Mouse (Mus musculus) limb, embryonic 15.5 days (tissue): ENCODE measurements around the gene Wdfy2. TPM values are rescaled to one million over a fixed set of nuclear protein-coding genes. Genes with fewer than 3 reads are reported as not detected.
A peak's percentile ranks its signal among the peaks of the same experiment; 100 is the strongest.
"Not testable (repeated sequence)": the region's sequence is repeated elsewhere in the genome, so short reads cannot be mapped to it uniquely, and the experiment has no call there.

Experiments
- ATAC-seq: fragments of 200-750 bp; cut with Nextera tagmentation; 2 replicates; pipeline ENCODE4 v1.8.0; 2017; ENCODE audit warnings: low read depth, moderate TSS enrichment; ENCODE audit not compliant: insufficient number of reproducible peaks, low FRiP score, low TSS enrichment
- H3K27ac ChIP-seq: fragments of 300-500 bp; sonication (generic); 2 replicates; pipeline ENCODE4 v1.5.1; 2015; ENCODE audit warnings: moderate library complexity, mild to moderate bottlenecking, inconsistent platforms
- H3K27me3 ChIP-seq: fragments of 300-500 bp; sonication (generic); 2 replicates; pipeline ENCODE4 v1.6.1; 2015; ENCODE audit warnings: inconsistent platforms
- H3K36me3 ChIP-seq: fragments of 300-500 bp; sonication (generic); 2 replicates; pipeline ENCODE4 v1.6.1; 2015; ENCODE audit warnings: inconsistent platforms
- H3K4me1 ChIP-seq: fragments of 300-500 bp; sonication (generic); 2 replicates; pipeline ENCODE4 v1.6.1; 2015; ENCODE audit warnings: inconsistent platforms
- H3K4me2 ChIP-seq: fragments of 300-500 bp; sonication (generic); 2 replicates; pipeline ENCODE4 v1.6.1; 2015; ENCODE audit warnings: mild to moderate bottlenecking, inconsistent platforms
- H3K4me3 ChIP-seq: fragments of 300-500 bp; sonication (generic); 2 replicates; pipeline ENCODE4 v1.5.1; 2015; ENCODE audit warnings: mild to moderate bottlenecking, inconsistent platforms
- H3K9ac ChIP-seq: fragments of 300-500 bp; sonication (generic); 2 replicates; pipeline ENCODE4 v1.6.1; 2015; ENCODE audit warnings: inconsistent platforms
- H3K9me3 ChIP-seq: fragments of 300-500 bp; sonication (generic); 2 replicates; pipeline ENCODE4 v1.6.1; 2016; ENCODE audit warnings: inconsistent platforms
- WGBS: fragments of 180-500 bp; shearing (Covaris S2); methylation state at CpG from one replicate; pipeline ENCODE4 v1.1.7; 2015; 5-methylcytosine and 5-hydroxymethylcytosine counted together
- polyA plus RNA-seq: library from polyadenylated mRNA; unstranded; fragments of >200 nt; fragmentation: Nextera tagmentation; extraction: Ambion mirVana; gene quantifications from 2 replicates; pipeline ENCODE4 v1.2.1, GENCODE M21; 2015

Gene Wdfy2
- polyA plus RNA-seq, 1 experiment from 2014 or later = 9.8 TPM

GRCm38 (mm10) chr14:62825575-62826332 lies 11.7 kb upstream of the Wdfy2 start:
- H3K36me3 ChIP-seq = no peaks in the 10 kb centered on the region
- no peaks in the 10 kb centered on the region for H3K9me3 ChIP-seq
- 76% methylated on average over 8 of the region's 8 CpGs for WGBS
- H3K27ac ChIP-seq = no peak overlapping the region
- no peaks in the 10 kb centered on the region for H3K4me1 ChIP-seq
- no peak overlapping the region for H3K4me2 ChIP-seq
- H3K9ac ChIP-seq = no peak overlapping the region
- no peak for ATAC-seq
- H3K27me3 ChIP-seq = no peaks in the 10 kb centered on the region
- no peak overlapping the region for H3K4me3 ChIP-seq

- no peak overlapping the region for H3K27ac ChIP-seq
- no peak for ATAC-seq
- no peak overlapping the region for H3K4me2 ChIP-seq
- H3K4me3 ChIP-seq = no peak overlapping the region
- H3K9me3 ChIP-seq = no peaks in the 10 kb centered on the region
- no peak overlapping the region for H3K9ac ChIP-seq
- H3K27me3 ChIP-seq = no peaks in the 10 kb centered on the region
- 42% methylated on average over 6 of the region's 6 CpGs for WGBS
- H3K4me1 ChIP-seq = no peaks in the 10 kb centered on the region
- H3K36me3 ChIP-seq = no peaks in the 10 kb centered on the region
Measured at GRCm38 (mm10) chr14:62829291-62829690, 8.2 kb upstream of the Wdfy2 start.

- Histone ChIP-seq H3K36me3 (no peaks in the 10 kb centered on the region), H3K27me3 (no peaks in the 10 kb centered on the region), H3K9me3 (no peaks in the 10 kb centered on the region), H3K27ac (no peak overlapping the region), H3K9ac (no peak overlapping the region), H3K4me1 (no peaks in the 10 kb centered on the region), H3K4me3 (no peak overlapping the region), H3K4me2 (no peak overlapping the region)
- no peak for ATAC-seq
- WGBS = 91% methylated on average over 3 of the region's 3 CpGs
Measured at GRCm38 (mm10) chr14:62831691-62832275, 5.7 kb upstream of the Wdfy2 start.

- H3K9me3 ChIP-seq = no peaks in the 10 kb centered on the region
- no peak overlapping the region for H3K9ac ChIP-seq
- 72% methylated on average over 7 of the region's 7 CpGs for WGBS
- H3K36me3 ChIP-seq = no peaks in the 10 kb centered on the region
- no peak overlapping the region for H3K27ac ChIP-seq
- H3K27me3 ChIP-seq = no peaks in the 10 kb centered on the region
- ATAC-seq = no peak
- H3K4me1 ChIP-seq = no peaks in the 10 kb centered on the region
- H3K4me2 ChIP-seq = no peak overlapping the region
- H3K4me3 ChIP-seq = no peak overlapping the region
Measured at GRCm38 (mm10) chr14:62833036-62833435, 4.4 kb upstream of the Wdfy2 start.

- Histone ChIP-seq H3K9me3 (no peaks in the 10 kb centered on the region), H3K27ac (no peak overlapping the region), H3K27me3 (no peaks in the 10 kb centered on the region), H3K36me3 (no peaks in the 10 kb centered on the region), H3K4me2 (no peak overlapping the region), H3K4me3 (no peak overlapping the region), H3K9ac (no peak overlapping the region), H3K4me1 (peaks cover 3% of the 10 kb centered on the region; the same call in 1 of the 2 replicates)
- 85% methylated on average over 2 of the region's 3 CpGs for WGBS
- no peak for ATAC-seq
Measured at GRCm38 (mm10) chr14:62833541-62833940, 3.9 kb upstream of the Wdfy2 start.

- not testable (repeated sequence) for H3K9me3 ChIP-seq, H3K4me3 ChIP-seq, H3K27ac ChIP-seq, H3K27me3 ChIP-seq, H3K36me3 ChIP-seq, H3K4me2 ChIP-seq, ATAC-seq, H3K4me1 ChIP-seq, H3K9ac ChIP-seq
- 77% methylated on average over 3 of the region's 3 CpGs for WGBS
Measured at GRCm38 (mm10) chr14:62835737-62836136, 1.7 kb upstream of the Wdfy2 start.

GRCm38 (mm10) chr14:62836926-62837640 lies 395 bp upstream of the Wdfy2 start:
- H3K9ac ChIP-seq = 0 out of 2 replicates have a peak overlapping the region, but pooled peaks have one; percentile 35
- H3K4me2 ChIP-seq = peak overlapping the region; percentile 66
- H3K4me3 ChIP-seq = peak overlapping the region; percentile 92
- peak overlapping the region; percentile 82 for H3K27ac ChIP-seq
- ATAC-seq = peak; percentile 96
- under 1% methylated on average over 37 of the region's 37 CpGs for WGBS
- peaks cover 8% of the 10 kb centered on the region; the same call in 1 of the 2 replicates for H3K4me1 ChIP-seq
- H3K36me3 ChIP-seq = no peaks in the 10 kb centered on the region
- no peaks in the 10 kb centered on the region for H3K9me3 ChIP-seq
- no peaks in the 10 kb centered on the region for H3K27me3 ChIP-seq

- Histone ChIP-seq H3K27ac (peak overlapping the region; percentile 77; the same call in 1 of the 2 replicates), H3K4me1 (peaks cover 18% of the 10 kb centered on the region), H3K4me3 (peak overlapping the region; percentile 92), H3K4me2 (peak overlapping the region; percentile 81), H3K9me3 (no peaks in the 10 kb centered on the region), H3K36me3 (no peaks in the 10 kb centered on the region), H3K27me3 (no peaks in the 10 kb centered on the region), H3K9ac (peak overlapping the region; percentile 76)
- 13% methylated on average over 9 of the region's 9 CpGs for WGBS
- no peak for ATAC-seq
Measured at GRCm38 (mm10) chr14:62838336-62838735, 858 bp downstream of the Wdfy2 start.

- Histone ChIP-seq H3K9ac (no peak overlapping the region), H3K4me3 (no peak overlapping the region), H3K36me3 (no peaks in the 10 kb centered on the region), H3K27ac (0 out of 2 replicates have a peak overlapping the region, but pooled peaks have one; percentile 1), H3K4me1 (peaks cover 39% of the 10 kb centered on the region), H3K4me2 (no peak overlapping the region), H3K27me3 (no peaks in the 10 kb centered on the region), H3K9me3 (no peaks in the 10 kb centered on the region)
- no peak for ATAC-seq
Measured at GRCm38 (mm10) chr14:62841726-62842125, 4.2 kb downstream of the Wdfy2 start.

GRCm38 (mm10) chr14:62842495-62842894 lies 5.0 kb downstream of the Wdfy2 start:
- Histone ChIP-seq H3K27ac (no peak overlapping the region), H3K4me3 (no peak overlapping the region), H3K27me3 (no peaks in the 10 kb centered on the region), H3K4me1 (peaks cover 39% of the 10 kb centered on the region), H3K36me3 (no peaks in the 10 kb centered on the region), H3K9me3 (no peaks in the 10 kb centered on the region), H3K9ac (no peak overlapping the region), H3K4me2 (no peak overlapping the region)
- ATAC-seq = no peak

GRCm38 (mm10) chr14:62842976-62843375 lies 5.5 kb downstream of the Wdfy2 start:
- no peak for ATAC-seq
- Histone ChIP-seq H3K27me3 (no peaks in the 10 kb centered on the region), H3K36me3 (no peaks in the 10 kb centered on the region), H3K27ac (0 out of 2 replicates have a peak overlapping the region, but pooled peaks have one; percentile 2), H3K9ac (no peak overlapping the region), H3K4me1 (peaks cover 39% of the 10 kb centered on the region), H3K4me2 (no peak overlapping the region), H3K9me3 (no peaks in the 10 kb centered on the region), H3K4me3 (no peak overlapping the region)
- 57% methylated on average over 2 of the region's 2 CpGs for WGBS

- no peaks in the 10 kb centered on the region for H3K36me3 ChIP-seq
- 0 out of 2 replicates have a peak overlapping the region, but pooled peaks have one; percentile 28 for H3K4me2 ChIP-seq
- no peaks in the 10 kb centered on the region for H3K9me3 ChIP-seq
- H3K27me3 ChIP-seq = no peaks in the 10 kb centered on the region
- H3K27ac ChIP-seq = peak overlapping the region; percentile 76
- H3K9ac ChIP-seq = no peak overlapping the region
- peaks cover 36% of the 10 kb centered on the region for H3K4me1 ChIP-seq
- no peak overlapping the region for H3K4me3 ChIP-seq
- ATAC-seq = no peak
- 46% methylated on average over 8 of the region's 8 CpGs for WGBS
Measured at GRCm38 (mm10) chr14:62844226-62844625, 6.7 kb downstream of the Wdfy2 start.
